Mouse (Mus musculus) spleen, adult 2 months (tissue): ENCODE measurements around the gene Gm9780.
"Not testable (repeated sequence)": the region's sequence is repeated elsewhere in the genome, so short reads cannot be mapped to it uniquely, and the experiment has no call there.

ENCODE experiments used
- CTCF ChIP-seq: fragments of 200-500 bp; IDR thresholded peaks from 2 replicates; pipeline ENCODE4 v1.5.1; 2011; ENCODE audit warnings: mild to moderate bottlenecking, inconsistent platforms; ENCODE audit not compliant: insufficient read depth, insufficient read length, insufficient replicate concordance; ENCODE audit errors: extremely low read depth
- POLR2A ChIP-seq: fragments of 200-500 bp; IDR thresholded peaks from 2 replicates; pipeline ENCODE4 v1.6.1; 2011; ENCODE audit warnings: low read depth, low read length, inconsistent platforms

GRCm38 (mm10) chr14:26076620-26077390 lies 34.3 kb upstream of the Gm9780 start:
- TF ChIP-seq POLR2A, CTCF: not testable (repeated sequence)
